Mouse (Mus musculus): ENCODE results near the gene Ranbp9.

The Ranbp9 gene

GRCm38 (mm10) chr13:43362353-43362752 is 118.7 kb downstream of the Ranbp9 start:
- DNase-seq (ENCODE audit: low spot score): no peak

DNA sequence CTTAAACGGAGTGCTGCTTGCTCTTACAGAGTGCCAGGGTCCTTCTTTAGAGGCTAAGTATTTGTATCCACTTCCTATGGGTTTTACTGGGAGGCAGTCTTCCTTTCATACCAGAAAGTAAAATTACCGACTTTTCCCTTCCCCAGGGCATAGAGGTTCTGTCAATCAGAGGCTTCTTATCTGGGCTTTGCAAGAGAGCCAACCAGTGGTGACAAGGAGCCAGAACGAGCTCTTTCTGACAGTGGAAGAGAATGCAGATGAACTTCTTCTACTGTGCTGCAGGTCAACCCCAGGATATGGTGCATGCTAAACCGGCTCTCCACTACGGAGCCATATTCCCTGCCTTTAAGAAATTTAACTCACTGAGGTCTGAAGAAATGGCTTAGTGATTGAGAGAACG is 120.5 kb downstream of the Ranbp9 start:
- DNase-seq (ENCODE audit: low spot score): peak; percentile 17

- DNase-seq (ENCODE audit: low spot score): no peak
Observed at GRCm38 (mm10) chr13:43356346-43357125, 124.5 kb downstream of the Ranbp9 start.

- no peak for DNase-seq (ENCODE audit: low spot score)
Observed at GRCm38 (mm10) chr13:43354362-43354761, 126.7 kb downstream of the Ranbp9 start.

GRCm38 (mm10) chr13:43353356-43353755 is 127.7 kb downstream of the Ranbp9 start:
- DNase-seq (ENCODE audit: low spot score): no peak
